Mouse (Mus musculus) cerebellum, adult 2 months (tissue): ENCODE measurements at regions not wholly inside any gene's neighbourhood (a gene's known extent, or its start where the extent isn't known, plus 50 kb on each side); places are given as distances from the start of the nearest gene placed in this dataset.

Source experiments
- CTCF ChIP-seq: fragments of 200-500 bp; IDR thresholded peaks from 2 replicates; pipeline ENCODE4 v1.5.1; 2011; ENCODE audit warnings: low read depth, mild to moderate bottlenecking, control low read depth, low read length, moderate library complexity, borderline replicate concordance; ENCODE audit not compliant: insufficient read depth
- POLR2A ChIP-seq: fragments of 200-500 bp; IDR thresholded peaks from 2 replicates; pipeline ENCODE4 v1.6.1; 2011; ENCODE audit warnings: low read length, control low read depth, borderline replicate concordance; ENCODE audit not compliant: insufficient read depth

GRCm38 (mm10) chr8:52158176-52158575 is 1353.4 kb upstream of the Aga start:
- TF ChIP-seq POLR2A (no peak), CTCF (no peak)
